Mouse (Mus musculus) bone marrow macrophage, adult 2 months (primary cell): ENCODE results near the gene Ndrg4.

Source experiments
- CTCF ChIP-seq: IDR thresholded peaks from 2 replicates; pipeline ENCODE4 v1.5.1; 2012; ENCODE audit warnings: low read depth, mild to moderate bottlenecking, low read length, moderate library complexity
- POLR2A ChIP-seq: IDR thresholded peaks from 2 replicates; pipeline ENCODE4 v1.6.1; 2012; ENCODE audit warnings: mild to moderate bottlenecking, low read depth, low read length, borderline replicate concordance

- TF ChIP-seq CTCF: no peak
- no peak for TF ChIP-seq POLR2A
Observed at GRCm38 (mm10) chr8:95656316-95657002, 20.3 kb upstream of the Ndrg4 start.
